Mouse (Mus musculus): ENCODE results near the gene Gm20388.

- TF ChIP-seq CTCF (IDR thresholded peaks at IDR 0.05; ENCODE audit: borderline replicate concordance, insufficient read depth, low read depth, low read length) = no peak
- TF ChIP-seq POLR2A (IDR thresholded peaks at IDR 0.05; ENCODE audit: borderline replicate concordance, insufficient read depth, low read length) = no peak
Measured at GRCm38 (mm10) chr8:121117186-121117651, 1206.6 kb downstream of the Gm20388 start.
